Mouse (Mus musculus) testis, postnatal 14 days (tissue): ENCODE results near the gene Samd11.

ENCODE experiments used
- DNase-seq: peaks from one replicate; pipeline ENCODE4 v3.0.0; 2021; ENCODE audit warnings: low spot score

Gene Samd11

GRCm38 (mm10) chr4:156255078-156255839, at the start of gene Samd11:
Gene Samd11, minus strand, starts transcription at chr4:156255657.
- no peak for DNase-seq

DNA sequence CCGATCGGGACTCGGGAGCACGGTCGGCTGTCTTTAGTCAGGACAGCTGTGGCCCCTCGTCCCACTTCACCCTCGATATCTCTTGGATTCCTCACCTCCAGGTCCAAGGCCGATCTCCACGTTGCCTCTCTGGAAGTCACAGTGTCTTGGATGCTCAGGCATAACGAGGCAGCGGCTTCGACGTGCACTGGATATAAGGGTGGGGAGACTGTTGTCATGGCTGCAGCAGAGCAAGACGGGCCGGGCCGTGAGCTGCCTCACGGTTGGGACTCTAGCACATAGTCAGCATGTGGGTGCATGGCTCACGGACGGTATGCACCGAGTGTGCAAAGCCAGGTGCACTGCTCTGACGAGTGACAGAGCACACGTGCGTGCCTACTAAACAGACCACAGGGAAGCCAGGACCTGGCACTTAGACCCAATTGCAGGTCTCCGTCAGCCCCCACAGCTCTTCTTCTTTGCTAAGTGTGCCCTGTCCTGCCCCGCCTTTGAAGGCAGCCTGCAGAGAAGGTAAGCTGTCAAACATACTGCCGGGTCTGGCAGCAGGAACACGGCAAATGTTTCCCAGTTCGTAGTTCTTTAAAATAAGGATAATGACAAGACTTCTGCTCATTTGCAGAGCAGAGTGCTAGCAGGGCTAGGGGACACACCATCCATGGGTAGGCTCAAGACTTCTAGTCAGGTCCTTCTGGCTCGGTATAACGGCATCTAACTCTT, 938 bp downstream of the Samd11 start:
- no peak for DNase-seq

DNA sequence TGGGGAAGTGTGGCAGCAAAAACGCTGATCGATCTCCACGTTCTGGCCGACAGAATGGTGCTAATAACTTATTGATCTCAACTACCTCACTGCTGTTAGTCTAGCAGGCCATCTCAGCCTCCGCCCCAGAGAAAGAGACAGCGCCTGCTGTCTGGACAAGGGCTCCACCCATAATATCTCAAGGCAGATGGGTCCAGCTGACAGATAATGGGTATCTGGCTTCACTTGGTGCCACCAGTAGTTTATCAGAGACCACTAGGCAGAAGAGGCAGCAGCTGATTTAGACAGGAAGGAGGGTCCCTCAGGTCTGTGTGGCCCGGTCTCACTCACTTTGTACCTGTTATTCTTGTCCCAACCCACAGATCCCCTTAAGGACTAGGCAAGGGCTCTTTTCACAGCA, 2.4 kb downstream of the Samd11 start:
- no peak for DNase-seq

DNA sequence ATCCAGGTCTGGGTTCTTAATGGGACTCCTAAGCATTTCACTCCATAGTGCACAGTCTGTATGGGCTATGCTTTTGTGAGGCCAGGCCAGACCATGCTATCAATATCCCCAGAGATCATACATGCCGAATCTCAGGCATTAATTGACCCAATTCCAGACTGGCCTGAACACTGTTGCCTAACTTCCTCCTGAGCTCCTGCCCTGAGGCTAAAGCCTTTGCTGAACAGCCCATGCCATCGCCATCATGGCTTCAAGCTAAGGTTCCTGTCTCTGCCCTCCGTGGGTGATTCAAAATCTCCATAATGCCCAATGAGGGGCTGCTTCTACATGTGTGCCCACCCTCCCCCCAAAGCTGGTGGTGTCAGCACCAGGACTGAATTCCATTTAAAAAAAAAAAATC, 2.8 kb downstream of the Samd11 start:
- no peak for DNase-seq

- DNase-seq, result no peak
Measured at GRCm38 (mm10) chr4:156252140-156252539, 3.3 kb downstream of the Samd11 start.

GRCm38 (mm10) chr4:156251081-156251480, 4.4 kb downstream of the Samd11 start:
- DNase-seq, result no peak

DNA sequence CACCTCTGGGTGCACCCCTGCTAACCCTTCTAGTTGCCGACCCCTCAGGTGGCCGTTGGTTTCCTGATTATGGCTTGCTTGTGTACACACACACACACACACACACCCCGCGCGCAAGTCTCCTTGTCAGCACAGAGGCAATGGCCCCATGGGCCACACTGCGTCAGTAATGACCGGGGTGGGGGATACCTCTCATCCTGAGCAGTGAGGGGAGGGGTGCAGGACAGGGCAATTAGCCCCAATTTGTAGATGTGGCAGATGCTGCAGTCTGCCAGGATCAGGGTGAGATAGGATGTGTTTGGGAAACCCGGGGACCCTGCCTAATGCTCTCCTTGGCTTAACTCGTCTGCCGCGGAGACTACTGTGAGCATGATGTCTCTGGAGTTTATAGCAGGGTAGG, 5.9 kb downstream of the Samd11 start:
- no peak for DNase-seq

- DNase-seq, result no peak
Measured at GRCm38 (mm10) chr4:156236651-156237447, 18.6 kb downstream of the Samd11 start.

- DNase-seq, result peak; percentile 92
Measured at GRCm38 (mm10) chr4:156235808-156236533, 19.5 kb downstream of the Samd11 start, which contains the start of gene Noc2l. Gene Noc2l, plus strand, starts transcription at chr4:156236010.

GRCm38 (mm10) chr4:156235360-156235770, 20.1 kb downstream of the Samd11 start:
- DNase-seq, result no peak

DNA sequence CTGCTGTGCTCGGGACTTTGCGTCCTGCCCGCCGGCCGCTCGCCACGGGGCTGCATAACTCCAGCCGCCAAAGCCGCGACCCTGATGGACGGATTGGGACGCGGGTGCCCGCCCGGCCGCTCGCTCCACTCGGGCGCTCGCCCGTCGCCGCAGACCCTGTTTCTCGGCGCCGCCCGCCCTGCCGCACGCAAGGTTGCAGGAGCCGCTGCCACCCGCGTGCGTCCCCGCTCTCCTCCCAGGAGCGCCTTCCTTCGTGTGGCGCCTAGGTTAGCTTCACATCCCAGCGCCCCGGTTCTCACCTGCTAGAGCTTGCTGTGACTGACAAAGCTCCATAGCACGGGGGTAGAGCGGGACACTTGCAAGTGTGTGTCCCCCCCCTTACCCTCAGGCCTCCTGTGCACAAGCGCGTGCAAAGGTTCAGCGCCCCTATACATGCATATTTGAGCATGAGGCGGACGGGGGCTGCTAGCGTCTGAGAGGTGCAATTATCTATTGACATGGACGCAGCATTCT, 20.7 kb downstream of the Samd11 start, which contains the start of gene Plekhn1:
Plekhn1 (minus strand) TSS at position 157 of the 513 bp plus-strand sequence.
- DNase-seq, result peak; percentile 83

GRCm38 (mm10) chr4:156234021-156234501, 21.4 kb downstream of the Samd11 start:
- no peak for DNase-seq

- DNase-seq, result no peak
Measured at GRCm38 (mm10) chr4:156228393-156229024, 26.9 kb downstream of the Samd11 start.

DNA sequence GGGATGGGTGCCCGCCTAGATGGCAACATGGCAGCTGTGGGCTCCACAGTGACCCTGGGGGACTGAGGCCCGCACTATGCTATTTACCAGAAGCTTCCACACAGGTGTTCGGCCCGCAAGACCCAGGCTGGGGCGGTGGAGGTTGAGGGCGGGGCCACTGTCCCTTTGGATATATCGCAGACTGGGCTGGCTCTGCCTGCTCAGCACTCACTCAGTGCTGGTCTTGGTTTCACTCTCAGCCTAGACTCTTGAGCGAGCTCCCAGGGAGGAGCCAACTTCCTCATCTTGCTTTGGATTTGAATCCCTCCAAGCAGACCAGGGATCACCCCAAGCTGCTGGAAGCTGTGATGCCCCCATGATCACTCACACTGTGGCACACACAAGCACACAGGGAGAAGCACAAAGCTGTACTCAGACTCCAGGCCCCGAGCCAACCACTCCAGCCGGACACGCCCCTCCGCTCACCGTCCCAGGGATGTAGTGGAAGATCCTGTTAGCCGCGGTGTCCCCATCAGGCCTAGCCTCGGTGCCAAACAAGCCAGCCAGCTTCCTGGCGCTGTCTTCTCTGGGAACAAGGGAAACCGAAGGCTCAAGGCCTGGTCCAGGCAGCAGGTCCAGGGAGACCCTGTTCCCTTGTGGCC, 27.6 kb downstream of the Samd11 start:
- DNase-seq, result no peak

- DNase-seq, result no peak
Measured at GRCm38 (mm10) chr4:156224276-156224675, 31.2 kb downstream of the Samd11 start.

DNA sequence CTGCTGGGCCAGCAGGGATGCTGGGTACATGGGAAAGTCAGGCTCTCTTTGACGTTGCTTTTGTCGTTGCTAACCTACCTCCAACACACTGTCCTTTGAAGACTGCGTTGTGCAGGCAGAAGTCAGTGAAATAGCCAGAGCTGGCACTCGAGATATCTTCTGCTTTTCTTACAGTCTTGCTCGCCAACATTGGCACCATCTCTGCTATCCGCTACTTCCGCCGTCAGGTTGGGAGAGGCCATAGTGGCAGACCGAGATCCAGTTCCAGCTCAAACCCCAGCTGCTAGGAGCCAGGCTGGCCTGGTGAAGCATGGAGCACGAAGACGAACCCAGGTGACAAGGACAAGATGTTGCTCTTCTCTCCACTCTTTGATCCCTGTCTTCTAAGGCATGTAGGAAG, 35.5 kb downstream of the Samd11 start:
- DNase-seq, result no peak

DNA sequence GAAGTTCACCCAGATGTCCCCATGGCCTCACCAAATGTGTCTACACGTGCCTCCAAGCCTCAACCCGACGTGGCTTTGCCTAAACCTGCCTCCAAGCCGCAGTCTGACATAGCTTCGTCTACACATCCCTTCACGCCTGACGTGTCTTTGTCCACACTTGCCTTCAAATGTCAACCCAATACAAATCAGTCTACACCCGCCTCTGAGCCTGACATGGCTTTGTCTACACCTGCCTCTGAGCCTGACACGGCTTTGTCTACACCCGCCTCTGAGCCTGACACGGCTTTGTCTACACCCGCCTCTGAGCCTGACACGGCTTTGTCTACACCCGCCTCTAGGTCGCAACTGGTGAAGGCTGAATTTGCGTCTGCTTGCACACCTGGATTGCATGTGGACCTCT, 37.6 kb downstream of the Samd11 start:
- no peak for DNase-seq

- DNase-seq, result no peak
Measured at GRCm38 (mm10) chr4:156217022-156217669, 38.3 kb downstream of the Samd11 start.

- DNase-seq, result no peak
Measured at GRCm38 (mm10) chr4:156216196-156216595, 39.3 kb downstream of the Samd11 start.

DNA sequence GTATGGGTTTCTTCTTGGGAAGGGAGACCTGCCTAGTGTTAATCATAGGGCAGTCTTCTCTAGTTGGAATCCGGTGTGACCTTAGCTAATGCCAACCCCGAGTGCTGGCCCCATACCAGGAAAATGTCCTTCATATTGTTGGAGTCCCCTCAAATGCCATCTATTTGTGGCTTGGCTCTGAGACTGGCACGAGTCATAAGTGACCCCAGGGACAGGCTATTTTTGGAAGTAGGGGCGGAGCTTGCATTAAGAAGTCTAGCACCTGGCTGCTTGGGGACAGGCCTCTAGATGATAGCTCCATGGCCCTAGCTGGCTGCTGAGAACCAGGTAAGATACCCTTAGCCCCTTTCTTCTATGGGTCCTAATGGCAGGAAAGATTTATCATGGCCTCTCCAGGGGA, 39.8 kb downstream of the Samd11 start, which contains the start of gene Perm1:
Perm1 (plus strand) TSS at position 220 of the 400 bp plus-strand sequence.
- no peak for DNase-seq
